Mouse (Mus musculus): Measurements from ENCODE around the gene Olfr600. TPM values are rescaled to one million over a fixed set of nuclear protein-coding genes. Genes with fewer than 3 reads are reported as not detected.
"Not testable (repeated sequence)": the region's sequence is repeated elsewhere in the genome, so short reads cannot be mapped to it uniquely, and the experiment has no call there.

The Olfr600 gene
- not detected in 3 replicates for total RNA-seq (2017)

DNA sequence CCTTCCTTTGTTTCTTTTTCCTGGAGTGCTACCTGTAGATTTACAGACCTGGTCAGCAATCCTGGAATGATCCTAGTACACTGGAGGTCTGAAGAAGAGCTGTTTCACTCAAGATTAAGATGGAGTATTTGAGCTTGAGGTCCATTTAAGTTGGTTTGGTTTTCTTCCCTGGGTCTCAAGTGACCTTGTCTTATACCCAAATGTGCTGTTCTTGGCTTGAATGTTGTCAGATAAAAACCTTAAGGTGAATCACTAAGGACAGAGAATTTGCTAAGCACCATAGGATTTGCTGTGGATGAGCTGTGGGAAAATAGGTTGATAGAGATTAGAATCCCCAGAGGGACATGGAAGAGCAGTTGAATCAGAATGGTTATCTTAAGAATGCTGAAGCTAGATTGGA, at the start of gene Olfr600:
TSS of gene Olfr600 (minus strand) at position 101 of the 400 bp plus-strand sequence.
- ATAC-seq (replicated peaks; ENCODE audit: insufficient number of reproducible peaks, low FRiP score, low TSS enrichment, poor library complexity, severe bottlenecking), result no peak

DNA sequence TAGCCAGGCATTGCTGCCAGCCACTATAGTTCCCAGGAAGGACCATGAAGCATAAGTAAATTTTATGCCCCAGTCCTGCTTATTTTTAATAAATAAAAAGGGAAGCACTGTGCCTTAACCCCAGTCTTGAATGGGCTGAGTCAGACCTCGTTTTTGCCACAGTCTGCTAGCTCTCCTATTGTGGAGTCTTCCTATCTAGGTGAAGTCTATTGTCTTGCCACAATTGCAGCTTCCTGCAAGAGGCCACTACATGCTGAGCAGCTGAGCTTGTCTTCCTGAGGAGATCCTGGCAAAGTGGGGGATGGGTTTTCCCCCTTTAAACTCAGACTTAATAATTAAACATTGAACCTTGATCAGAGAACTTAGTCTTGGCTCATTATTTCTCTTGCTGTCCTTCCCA, 49.5 kb upstream of the Olfr600 start:
- no peak for ATAC-seq (replicated peaks; ENCODE audit: insufficient number of reproducible peaks, low FRiP score, low TSS enrichment, poor library complexity, severe bottlenecking)

DNA sequence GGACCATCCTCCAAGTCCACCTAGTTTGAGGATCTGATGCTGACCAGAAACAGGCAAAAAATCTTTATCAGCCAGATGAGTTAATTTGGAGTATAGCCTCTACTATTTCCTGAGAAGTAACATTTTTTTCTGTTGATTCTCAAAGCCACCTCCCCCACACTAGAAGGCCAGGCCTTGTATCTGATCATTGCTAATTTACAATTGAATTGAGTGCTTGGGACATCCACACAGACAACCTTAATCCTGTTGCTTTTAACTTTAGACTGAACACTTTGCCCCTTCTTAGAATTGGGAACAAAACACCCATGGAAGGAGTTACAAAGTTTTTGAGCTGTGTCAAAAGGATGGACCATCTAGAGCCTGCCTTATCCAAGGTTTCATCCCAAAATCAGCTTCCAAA, 48.3 kb upstream of the Olfr600 start:
- ATAC-seq (replicated peaks; ENCODE audit: insufficient number of reproducible peaks, low FRiP score, low TSS enrichment, poor library complexity, severe bottlenecking), result no peak

DNA sequence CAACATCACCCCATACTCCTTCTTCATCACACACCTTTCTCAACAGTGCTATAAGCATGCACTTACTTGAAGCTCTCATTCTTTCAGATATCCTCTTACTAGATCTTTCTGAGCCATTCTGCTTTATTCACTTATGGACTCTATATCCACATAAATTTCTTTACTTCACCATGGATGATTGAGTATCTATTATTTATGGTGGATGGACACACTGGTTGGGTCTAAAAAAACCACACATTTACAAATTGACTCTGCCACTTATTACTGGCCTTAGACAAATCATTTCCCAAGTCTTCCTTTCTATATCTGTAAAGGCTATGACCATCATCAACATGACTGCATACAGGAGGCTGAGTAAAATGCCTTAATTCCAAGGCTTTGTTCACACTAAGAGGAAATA, 36.6 kb upstream of the Olfr600 start, which contains the start of gene Olfr603:
TSS of gene Olfr603 (minus strand) at position 101 of the 400 bp plus-strand sequence.
- ATAC-seq (replicated peaks; ENCODE audit: insufficient number of reproducible peaks, low FRiP score, low TSS enrichment, poor library complexity, severe bottlenecking), result no peak

DNA sequence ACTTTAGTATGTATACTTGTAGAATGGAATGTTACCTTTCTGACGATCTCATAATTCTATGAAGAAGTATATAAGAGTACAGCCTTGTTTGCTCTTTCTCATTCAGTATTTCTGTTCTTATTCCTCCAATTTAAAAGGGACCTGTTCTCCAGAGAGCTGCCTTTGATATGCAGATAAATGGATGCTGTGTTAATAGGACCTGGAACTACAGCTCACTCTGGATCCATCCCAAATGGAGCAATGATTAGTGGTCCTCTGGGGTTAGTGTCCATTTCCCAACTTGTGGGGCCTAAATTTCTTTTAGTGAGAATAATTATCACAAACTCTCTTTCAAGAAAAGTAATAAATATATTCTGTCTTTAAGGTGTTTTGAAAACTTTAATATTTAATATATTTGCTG, 13.1 kb upstream of the Olfr600 start, which contains the start of gene Olfr601:
TSS of gene Olfr601 (minus strand) at position 101 of the 400 bp plus-strand sequence.
- no peak for ATAC-seq (replicated peaks; ENCODE audit: insufficient number of reproducible peaks, low FRiP score, low TSS enrichment, poor library complexity, severe bottlenecking)

DNA sequence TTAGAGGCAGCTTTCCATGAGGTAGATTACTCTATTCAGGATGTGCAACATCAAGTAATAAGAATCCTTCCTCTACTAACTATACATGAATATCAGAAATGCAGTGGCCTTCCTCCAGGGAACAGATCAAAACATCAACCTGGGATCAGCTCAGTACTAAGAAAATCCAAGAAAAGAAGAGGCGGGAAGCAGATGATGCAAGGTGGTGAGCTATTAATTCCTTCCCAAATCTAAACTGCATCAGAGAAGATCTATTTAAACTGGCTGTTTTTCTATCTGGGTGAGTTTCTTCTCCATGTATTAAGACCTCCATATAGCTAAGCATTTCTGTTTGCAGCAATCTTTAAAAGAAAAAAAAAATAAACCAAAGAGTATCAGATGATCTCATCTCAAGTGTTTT, 13.9 kb downstream of the Olfr600 start, which contains the start of gene Olfr599:
TSS of gene Olfr599 (plus strand) at position 301 of the 400 bp plus-strand sequence.
- no peak for ATAC-seq (replicated peaks; ENCODE audit: insufficient number of reproducible peaks, low FRiP score, low TSS enrichment, poor library complexity, severe bottlenecking)

DNA sequence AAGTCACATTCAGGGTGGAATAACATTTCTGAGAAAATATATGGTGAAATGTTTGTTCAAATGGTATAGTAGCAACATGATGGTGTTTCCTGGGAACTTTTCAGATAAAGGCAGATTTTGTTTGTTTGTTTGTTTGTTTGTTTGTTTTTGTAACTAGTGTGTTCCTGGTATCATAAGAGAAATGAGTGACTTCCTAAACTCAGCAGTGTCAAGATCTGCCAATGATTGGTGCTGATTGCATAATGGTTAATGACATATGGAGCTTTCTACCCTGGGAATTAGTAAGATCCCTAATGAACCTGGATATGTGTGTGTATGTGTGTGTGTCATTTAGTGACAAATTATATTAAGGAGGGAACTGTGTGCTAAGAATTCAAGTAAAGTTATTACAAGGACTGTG, 26.2 kb downstream of the Olfr600 start, which contains the start of gene Olfr598:
TSS of gene Olfr598 (plus strand) at position 301 of the 400 bp plus-strand sequence.
- ATAC-seq (replicated peaks; ENCODE audit: insufficient number of reproducible peaks, low FRiP score, low TSS enrichment, poor library complexity, severe bottlenecking), result no peak

DNA sequence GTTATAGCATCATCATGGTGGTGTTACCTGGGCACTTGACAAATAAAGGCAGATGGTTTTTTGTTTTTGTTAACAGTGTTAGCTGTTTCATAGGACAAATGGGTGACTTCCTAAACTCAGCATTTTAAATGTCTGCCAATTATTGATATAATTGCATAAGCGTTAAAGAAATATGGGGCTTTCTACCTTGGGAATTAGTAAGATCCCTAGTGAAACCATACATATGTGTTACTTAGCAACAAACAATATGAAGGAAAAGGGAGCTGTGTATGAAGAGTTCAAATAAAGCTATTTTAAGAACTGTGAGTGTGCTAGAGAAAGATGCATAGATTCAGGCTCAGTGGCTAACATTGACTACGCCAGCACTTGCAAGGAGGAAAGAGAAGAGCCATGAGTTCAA, 33.5 kb downstream of the Olfr600 start, which contains the start of gene Olfr597:
TSS of gene Olfr597 (plus strand) at position 301 of the 400 bp plus-strand sequence.
- ATAC-seq (replicated peaks; ENCODE audit: insufficient number of reproducible peaks, low FRiP score, low TSS enrichment, poor library complexity, severe bottlenecking), result not testable (repeated sequence)

DNA sequence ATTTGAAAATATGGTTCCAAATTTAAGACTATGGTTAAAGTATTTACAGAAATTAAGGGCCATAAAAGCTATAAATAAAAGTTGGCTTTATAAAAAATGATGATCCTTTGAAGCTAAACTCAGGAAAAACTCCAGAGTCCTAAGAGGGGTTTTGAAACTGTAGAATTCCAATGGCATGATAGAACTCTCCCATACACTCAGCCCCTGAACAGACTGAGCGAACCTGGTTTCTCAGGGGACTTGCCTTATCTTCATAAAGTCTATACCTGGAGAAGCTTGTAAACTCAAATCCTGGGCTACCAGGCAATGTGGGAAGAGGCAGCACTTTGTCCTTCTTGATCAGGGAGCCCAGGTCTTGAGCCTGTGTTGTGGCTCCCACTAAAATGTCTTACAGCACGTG, 44.1 kb downstream of the Olfr600 start, which contains the start of gene Olfr596:
TSS of gene Olfr596 (plus strand) at position 301 of the 400 bp plus-strand sequence.
- not testable (repeated sequence) for ATAC-seq (replicated peaks; ENCODE audit: insufficient number of reproducible peaks, low FRiP score, low TSS enrichment, poor library complexity, severe bottlenecking)

Other genes starting within 250 kb of the Olfr600 start
- gene Olfr586, start 224.0 kb downstream of the Olfr600 start, total RNA-seq (2017), result not detected in 3 replicates
- gene Olfr588-ps1, start 208.8 kb downstream of the Olfr600 start, total RNA-seq (2017), result not detected in 3 replicates
- not detected in 3 replicates for gene Olfr589, start 193.3 kb downstream of the Olfr600 start, total RNA-seq (2017)
- not detected in 3 replicates for gene Olfr591, start 171.3 kb downstream of the Olfr600 start, total RNA-seq (2017)
- 0.10 TPM in 1 of 3 replicates, not detected in the others for gene Olfr592, start 164.9 kb downstream of the Olfr600 start, total RNA-seq (2017)
- not detected in 3 replicates for gene Olfr593, start 137.8 kb downstream of the Olfr600 start, total RNA-seq (2017)
- gene Olfr594, start 132.7 kb downstream of the Olfr600 start, total RNA-seq (2017), result not detected in 3 replicates
- not detected in 3 replicates for gene Usp17ld, start 97.2 kb downstream of the Olfr600 start, total RNA-seq (2017)
- gene Olfr596, start 44.0 kb downstream of the Olfr600 start, total RNA-seq (2017), result not detected in 3 replicates
- gene Olfr597, start 33.4 kb downstream of the Olfr600 start, total RNA-seq (2017), result not detected in 3 replicates
- gene Olfr598, start 26.1 kb downstream of the Olfr600 start, total RNA-seq (2017), result not detected in 3 replicates
- gene Olfr599, start 13.8 kb downstream of the Olfr600 start, total RNA-seq (2017), result not detected in 3 replicates
- gene Olfr601, start 13.0 kb upstream of the Olfr600 start, total RNA-seq (2017), result not detected in 3 replicates
- gene Olfr603, start 36.5 kb upstream of the Olfr600 start, total RNA-seq (2017), result not detected in 3 replicates
- gene Usp17lc, start 65.4 kb upstream of the Olfr600 start, total RNA-seq (2017), result not detected in 3 replicates
- not detected in 3 replicates for gene Olfr605, start 95.8 kb upstream of the Olfr600 start, total RNA-seq (2017)
- gene Olfr606, start 99.4 kb upstream of the Olfr600 start, total RNA-seq (2017), result not detected in 3 replicates
- not detected in 3 replicates for gene Olfr607, start 114.5 kb upstream of the Olfr600 start, total RNA-seq (2017)
- not detected in 3 replicates for gene Olfr608, start 120.2 kb upstream of the Olfr600 start, total RNA-seq (2017)
- gene Olfr609, start 148.4 kb upstream of the Olfr600 start, total RNA-seq (2017), result not detected in 3 replicates
- gene Olfr610, start 162.5 kb upstream of the Olfr600 start, total RNA-seq (2017), result not detected in 3 replicates
- not detected in 3 replicates for gene Olfr611, start 171.2 kb upstream of the Olfr600 start, total RNA-seq (2017)
- gene Olfr612, start 193.0 kb upstream of the Olfr600 start, total RNA-seq (2017), result not detected in 3 replicates
- not detected in 3 replicates for gene Olfr613, start 198.4 kb upstream of the Olfr600 start, total RNA-seq (2017)
- not detected in 3 replicates for gene Olfr615, start 206.4 kb upstream of the Olfr600 start, total RNA-seq (2017)
- not detected in 3 replicates for gene Olfr616, start 219.5 kb upstream of the Olfr600 start, total RNA-seq (2017)
- not detected in 3 replicates for gene Olfr617, start 223.4 kb upstream of the Olfr600 start, total RNA-seq (2017)
- not detected in 3 replicates for gene Olfr618, start 240.4 kb upstream of the Olfr600 start, total RNA-seq (2017)